Mouse (Mus musculus) forebrain, embryonic 10.5 days (tissue): ENCODE measurements at regions not wholly inside any gene's neighbourhood (a gene's known extent, or its start where the extent isn't known, plus 50 kb on each side); places are given as distances from the start of the nearest gene placed in this dataset.
"Not testable (repeated sequence)": the region's sequence is repeated elsewhere in the genome, so short reads cannot be mapped to it uniquely, and the experiment has no call there.

Experiments
- DNase-seq: peaks from one replicate; pipeline ENCODE4 v3.0.0-alpha.2; 2017; ENCODE audit warnings: low spot score; ENCODE audit errors: extremely low spot score
- H3K27ac ChIP-seq: fragments of 300-500 bp; sonication (generic); 2 replicates; pipeline ENCODE4 v1.5.1; 2016; ENCODE audit warnings: mild to moderate bottlenecking
- H3K27me3 ChIP-seq: fragments of 300-500 bp; sonication (generic); 2 replicates; pipeline ENCODE4 v1.6.1; 2016; ENCODE audit warnings: mild to moderate bottlenecking; ENCODE audit not compliant: poor library complexity, severe bottlenecking
- H3K36me3 ChIP-seq: fragments of 300-500 bp; sonication (generic); replicated peaks from 2 replicates; pipeline ENCODE4 v1.6.1; 2016; ENCODE audit warnings: mild to moderate bottlenecking, moderate library complexity
- H3K4me1 ChIP-seq: fragments of 300-500 bp; sonication (generic); 2 replicates; pipeline ENCODE4 v1.6.1; 2016
- H3K4me3 ChIP-seq: fragments of 300-500 bp; sonication (generic); 2 replicates; pipeline ENCODE4 v1.5.1; 2016; ENCODE audit warnings: mild to moderate bottlenecking, moderate library complexity
- H3K9me3 ChIP-seq: fragments of 300-500 bp; sonication (generic); 2 replicates; pipeline ENCODE4 v1.6.1; 2016; ENCODE audit warnings: mild to moderate bottlenecking, moderate library complexity
- WGBS: fragments of 180-500 bp; shearing (Covaris S2); methylation state at CpG from one replicate; pipeline ENCODE4 v1.1.7; 2016; 5-methylcytosine and 5-hydroxymethylcytosine counted together

DNA sequence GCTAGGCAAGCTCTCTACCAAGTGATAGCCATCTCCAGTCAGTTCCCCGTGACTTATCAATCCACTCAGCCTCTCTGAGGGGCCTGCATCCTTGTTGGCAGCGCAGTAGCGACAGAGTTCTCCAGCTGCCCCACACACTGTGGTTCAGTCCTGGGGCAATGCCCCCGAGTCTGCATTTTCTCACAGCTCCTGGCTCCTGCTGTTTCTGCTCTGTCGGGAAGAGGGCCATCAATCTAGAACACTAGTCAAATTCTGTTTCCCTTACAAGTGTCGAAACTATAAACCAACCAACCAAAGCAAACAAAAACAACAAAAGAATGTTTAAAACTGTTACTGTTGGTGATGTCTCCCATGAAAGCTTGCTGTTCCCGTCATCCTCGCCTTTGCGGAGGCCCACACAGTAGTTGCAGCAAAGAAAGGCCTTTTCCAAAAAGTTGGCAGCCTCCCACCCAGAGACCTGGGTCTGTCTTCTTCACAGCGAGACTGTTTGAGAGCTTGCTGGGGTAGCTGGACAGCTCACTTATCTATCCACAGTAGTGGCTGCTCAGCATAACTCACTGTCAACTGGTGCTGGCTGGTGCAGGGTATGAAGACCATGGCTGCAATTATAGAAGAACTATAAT is 201.9 kb upstream of the Prok2 start:
- DNase-seq = no peak
- Histone ChIP-seq H3K9me3 (no peaks in the 10 kb centered on the region), H3K4me3 (no peak overlapping the region), H3K27ac (no peak overlapping the region), H3K4me1 (peaks cover 6% of the 10 kb centered on the region), H3K36me3 (no peaks in the 10 kb centered on the region), H3K27me3 (peaks cover 22% of the 10 kb centered on the region; the same call in 1 of the 2 replicates)
- WGBS = 87% methylated on average over 10 of the region's 10 CpGs

DNA sequence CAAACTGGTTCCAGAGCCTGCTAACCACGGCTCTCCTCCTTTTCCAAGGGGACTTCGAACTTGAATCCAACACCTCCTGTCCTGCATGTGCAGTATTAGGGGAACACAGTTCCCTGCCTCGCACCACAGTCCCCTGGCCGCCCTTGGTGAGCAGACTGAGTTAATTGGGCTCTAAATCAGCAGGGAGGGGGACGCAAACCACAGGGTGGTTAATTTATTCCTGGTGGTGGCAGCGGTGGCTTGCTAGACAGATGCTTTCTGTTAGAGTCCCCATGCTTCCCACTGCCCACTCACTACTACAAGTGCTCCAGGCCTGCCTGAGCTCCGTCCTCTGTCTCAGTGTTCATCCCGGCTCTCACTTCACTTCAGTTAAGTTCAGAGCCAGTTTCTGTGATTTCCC is 198.0 kb upstream of the Prok2 start:
- H3K4me3 ChIP-seq = no peak overlapping the region
- H3K27me3 ChIP-seq = peaks cover 45% of the 10 kb centered on the region; the same call in 1 of the 2 replicates
- WGBS = 47% methylated on average over 8 of the region's 8 CpGs
- H3K27ac ChIP-seq = no peak overlapping the region
- peaks cover 6% of the 10 kb centered on the region for H3K4me1 ChIP-seq
- no peak for DNase-seq
- H3K9me3 ChIP-seq = no peaks in the 10 kb centered on the region
- no peaks in the 10 kb centered on the region for H3K36me3 ChIP-seq

DNA sequence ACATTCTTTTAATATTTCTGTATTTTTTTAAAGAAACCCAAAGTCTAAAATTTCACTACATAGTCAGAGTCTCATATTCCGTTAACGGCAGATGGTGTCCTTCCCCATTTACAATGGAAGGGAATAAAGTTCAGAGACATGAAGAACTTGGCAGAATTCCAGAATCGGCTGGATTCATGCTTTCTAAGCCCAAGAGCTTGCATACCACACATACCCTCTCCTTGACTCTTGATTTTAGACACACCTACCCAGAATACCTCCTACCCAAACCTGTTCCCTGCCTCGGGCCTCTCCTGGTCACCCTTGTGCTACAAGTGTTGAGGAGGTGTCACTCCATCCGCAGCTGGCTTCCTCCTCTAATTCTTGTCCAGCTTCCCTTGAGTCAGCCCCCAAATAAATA is 195.8 kb upstream of the Prok2 start:
- no peaks in the 10 kb centered on the region for H3K36me3 ChIP-seq
- no peak for DNase-seq
- no peaks in the 10 kb centered on the region for H3K9me3 ChIP-seq
- no peak overlapping the region for H3K4me3 ChIP-seq
- H3K27me3 ChIP-seq = peaks cover 65% of the 10 kb centered on the region
- H3K4me1 ChIP-seq = peaks cover 9% of the 10 kb centered on the region
- H3K27ac ChIP-seq = no peak overlapping the region
- WGBS = 93% methylated on average over 5 of the region's 5 CpGs

DNA sequence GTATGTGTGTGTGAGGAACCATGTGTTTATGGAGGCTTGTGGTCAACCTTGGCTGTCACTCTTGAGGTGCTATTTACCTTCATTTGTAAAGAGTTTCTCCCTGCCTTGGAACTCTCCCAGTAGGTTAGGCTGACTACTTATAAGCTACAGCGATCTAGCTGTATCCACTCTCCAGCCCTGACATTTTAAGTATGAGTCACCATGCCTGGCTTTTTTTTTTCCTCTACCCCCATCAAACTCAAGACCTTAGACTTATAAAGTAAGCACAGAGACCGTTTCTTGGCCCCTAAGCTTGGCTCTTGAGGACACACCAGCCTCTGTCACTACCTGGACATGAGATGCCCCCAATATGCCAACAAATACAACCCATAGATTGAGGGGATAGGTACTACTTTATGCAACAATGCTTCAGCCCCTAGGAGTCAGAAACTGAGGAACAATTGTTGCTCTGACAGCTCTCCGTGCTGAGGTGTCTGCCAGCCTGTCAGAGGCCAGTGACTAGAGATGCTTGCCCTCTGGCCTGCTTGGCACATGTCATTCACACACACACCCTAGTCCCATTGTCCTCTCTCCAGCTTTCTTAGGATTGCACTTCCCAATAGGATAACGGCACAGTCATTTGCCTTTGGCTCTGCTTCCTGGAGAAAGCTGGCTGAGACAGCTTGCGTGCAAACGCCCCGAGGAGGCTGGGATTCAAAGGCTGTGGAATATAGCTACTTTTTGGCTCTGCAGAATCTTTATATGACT is 193.8 kb upstream of the Prok2 start:
- Histone ChIP-seq H3K9me3 (no peaks in the 10 kb centered on the region), H3K4me3 (no peak overlapping the region), H3K27ac (no peak overlapping the region), H3K36me3 (no peaks in the 10 kb centered on the region), H3K4me1 (peaks cover 16% of the 10 kb centered on the region), H3K27me3 (peaks cover 62% of the 10 kb centered on the region)
- DNase-seq = no peak
- 72% methylated on average over 7 of the region's 7 CpGs for WGBS

DNA sequence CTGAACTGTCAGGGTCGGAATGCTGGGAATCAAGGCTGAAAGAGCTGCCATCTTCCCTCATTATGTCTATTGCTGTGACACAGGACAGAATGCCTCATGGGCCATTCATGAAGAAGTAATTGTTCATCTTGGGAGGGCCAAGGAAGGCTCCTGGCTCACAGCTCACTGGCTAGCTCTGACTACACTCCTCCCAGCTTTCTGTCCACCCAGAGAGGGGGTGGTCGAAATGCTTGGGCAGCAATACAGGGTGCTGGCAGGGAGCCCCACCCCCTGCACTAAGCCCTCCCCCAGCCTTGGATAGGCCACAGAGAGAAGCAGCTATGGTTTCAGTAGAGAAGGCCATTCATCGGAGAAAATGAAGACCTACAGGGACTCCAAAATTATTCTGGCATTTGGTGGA is 192.2 kb upstream of the Prok2 start:
- Histone ChIP-seq H3K9me3 (no peaks in the 10 kb centered on the region), H3K27me3 (peaks cover 64% of the 10 kb centered on the region), H3K4me3 (no peak overlapping the region), H3K36me3 (no peaks in the 10 kb centered on the region), H3K4me1 (peaks cover 11% of the 10 kb centered on the region), H3K27ac (no peak overlapping the region)
- no peak for DNase-seq
- WGBS = 82% methylated on average over 3 of the region's 3 CpGs

DNA sequence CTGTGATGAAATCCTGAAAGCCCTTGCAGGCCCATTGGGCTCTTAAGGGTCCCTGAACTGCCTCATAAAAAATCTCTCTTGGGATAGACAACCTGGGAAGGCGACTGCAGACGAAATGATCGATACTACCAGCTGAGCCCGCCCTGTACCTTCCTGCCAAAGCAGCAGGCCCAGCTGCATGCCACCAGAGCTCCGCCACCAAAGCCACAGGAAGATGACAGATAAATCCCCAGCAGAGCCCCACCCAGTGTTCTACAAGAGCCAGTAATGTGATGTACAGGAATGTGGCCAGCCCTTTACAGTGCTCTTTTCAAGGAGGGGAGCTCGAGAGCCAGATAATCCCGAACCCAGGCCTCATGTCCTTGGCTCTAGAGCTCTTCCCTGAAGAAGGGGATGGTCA is 183.7 kb upstream of the Prok2 start:
- peaks cover 61% of the 10 kb centered on the region for H3K27me3 ChIP-seq
- 86% methylated on average over 7 of the region's 7 CpGs for WGBS
- no peaks in the 10 kb centered on the region for H3K36me3 ChIP-seq
- no peaks in the 10 kb centered on the region for H3K4me1 ChIP-seq
- no peak for DNase-seq
- H3K27ac ChIP-seq = no peak overlapping the region
- no peak overlapping the region for H3K4me3 ChIP-seq
- H3K9me3 ChIP-seq = no peaks in the 10 kb centered on the region

DNA sequence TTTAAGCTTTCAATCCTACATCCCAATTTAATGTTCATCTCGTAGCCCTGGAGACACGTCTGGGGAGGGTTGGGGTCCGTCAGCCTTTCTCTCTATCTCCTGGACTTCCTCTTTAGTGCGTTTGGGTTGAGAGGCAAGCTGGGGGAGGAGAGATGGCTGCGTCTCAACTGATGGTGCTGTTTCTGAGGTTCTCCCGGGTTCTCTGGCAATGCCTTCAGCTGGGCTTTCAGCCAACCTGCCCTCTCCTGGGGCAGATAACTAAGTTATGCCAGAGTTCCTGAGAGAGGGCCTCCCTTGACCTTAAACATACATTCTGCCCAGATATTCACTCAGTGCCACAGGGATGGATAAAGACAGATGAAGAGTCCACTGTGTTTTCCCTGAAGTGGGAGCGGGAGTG is 183.3 kb upstream of the Prok2 start:
- Histone ChIP-seq H3K4me1 (no peaks in the 10 kb centered on the region), H3K27ac (no peak overlapping the region), H3K27me3 (peaks cover 61% of the 10 kb centered on the region), H3K36me3 (no peaks in the 10 kb centered on the region), H3K9me3 (no peaks in the 10 kb centered on the region), H3K4me3 (no peak overlapping the region)
- WGBS = 83% methylated on average over 7 of the region's 7 CpGs
- DNase-seq = no peak

DNA sequence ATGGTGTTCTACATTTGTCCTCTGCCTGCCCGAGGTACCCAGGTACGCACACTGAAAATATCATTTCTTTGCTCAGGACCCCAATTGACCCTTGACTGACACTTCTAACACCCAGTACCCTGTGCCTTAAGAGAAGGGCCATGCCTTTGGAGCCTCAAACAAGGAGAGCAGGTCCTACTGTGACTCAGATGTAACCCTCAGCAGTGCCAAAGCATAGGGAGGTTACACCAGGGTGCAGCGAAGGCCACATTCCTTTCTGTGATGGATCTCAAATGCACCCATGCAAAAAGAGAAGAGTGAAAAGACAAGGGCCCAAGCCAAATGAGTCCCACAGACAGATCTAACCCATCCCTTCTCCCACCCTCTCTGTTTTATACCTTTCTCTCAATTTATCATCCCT is 181.9 kb upstream of the Prok2 start:
- H3K9me3 ChIP-seq = no peaks in the 10 kb centered on the region

DNA sequence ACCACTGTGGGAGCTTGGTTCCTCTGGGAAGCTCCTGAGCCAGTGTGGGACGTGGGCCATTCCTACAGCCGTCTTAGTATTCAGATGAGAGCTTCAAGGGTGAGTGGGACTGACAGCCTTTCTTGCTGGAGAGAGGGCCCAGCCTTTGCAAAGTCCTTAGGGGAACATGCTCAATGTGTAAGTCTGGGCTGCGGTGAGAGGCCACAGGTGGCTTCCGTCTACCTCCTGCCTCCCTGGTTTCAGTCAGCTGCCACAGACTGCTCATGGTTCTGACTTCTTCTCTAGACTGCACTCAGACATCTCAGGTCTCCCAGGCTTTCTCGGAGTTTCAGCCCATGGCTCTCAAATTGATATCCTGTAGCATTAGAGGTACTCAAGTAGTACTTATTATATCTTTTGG is 179.0 kb upstream of the Prok2 start:
- Histone ChIP-seq H3K27ac (no peak overlapping the region), H3K27me3 (peaks cover 66% of the 10 kb centered on the region), H3K4me1 (no peaks in the 10 kb centered on the region), H3K9me3 (no peaks in the 10 kb centered on the region), H3K36me3 (no peaks in the 10 kb centered on the region), H3K4me3 (no peak overlapping the region)
- 93% methylated on average over 5 of the region's 5 CpGs for WGBS
- no peak for DNase-seq

More for the DNA sequence above, 181.9 kb upstream of the Prok2 start:
- peaks cover 59% of the 10 kb centered on the region for H3K27me3 ChIP-seq
- H3K36me3 ChIP-seq = no peaks in the 10 kb centered on the region
- H3K4me3 ChIP-seq = no peak overlapping the region
- no peaks in the 10 kb centered on the region for H3K4me1 ChIP-seq
- no peak for DNase-seq
- 91% methylated on average over 3 of the region's 3 CpGs for WGBS
- H3K27ac ChIP-seq = no peak overlapping the region

DNA sequence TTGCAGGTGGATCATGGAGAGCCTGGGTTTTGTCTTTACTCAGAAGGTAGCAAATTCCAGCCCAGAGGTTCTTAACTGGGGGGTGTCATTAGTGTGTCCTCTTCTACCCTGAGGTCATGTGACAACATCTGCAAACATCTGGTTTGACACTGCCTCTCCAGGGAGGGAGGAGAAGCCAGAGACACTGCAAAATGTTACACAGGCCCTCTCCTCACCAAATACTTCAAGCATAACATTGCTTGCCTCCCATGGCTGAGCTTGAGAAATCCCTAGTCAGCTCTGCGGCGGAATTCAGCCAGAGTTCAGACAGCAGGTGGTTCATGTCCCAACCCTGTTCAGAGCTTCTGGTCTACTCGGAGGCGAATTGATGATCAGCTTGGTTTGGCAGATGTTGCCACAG is 178.4 kb upstream of the Prok2 start:
- H3K27me3 ChIP-seq = peaks cover 66% of the 10 kb centered on the region
- no peaks in the 10 kb centered on the region for H3K9me3 ChIP-seq
- no peaks in the 10 kb centered on the region for H3K36me3 ChIP-seq
- no peak overlapping the region for H3K27ac ChIP-seq
- DNase-seq = no peak
- H3K4me1 ChIP-seq = no peaks in the 10 kb centered on the region
- 88% methylated on average over 4 of the region's 4 CpGs for WGBS
- H3K4me3 ChIP-seq = no peak overlapping the region

DNA sequence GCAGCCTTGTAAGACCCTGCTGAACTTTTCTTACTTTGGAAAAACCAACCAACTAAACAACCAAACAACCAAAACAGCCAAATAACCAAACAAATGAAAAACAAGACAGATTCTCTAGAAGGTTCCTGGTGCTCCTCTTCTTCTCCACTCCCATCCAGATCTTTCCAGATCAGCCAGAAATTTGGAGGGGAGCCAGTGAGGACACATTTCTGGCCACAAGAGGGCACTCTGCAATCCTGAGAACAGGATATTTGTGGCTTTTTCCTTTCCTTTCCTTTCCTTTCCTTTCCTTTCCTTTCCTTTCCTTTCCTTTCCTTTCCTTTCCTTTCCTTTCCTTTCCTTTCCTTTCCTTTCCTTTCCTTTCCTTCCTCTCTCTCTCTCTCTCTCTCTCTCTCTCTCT is 177.9 kb upstream of the Prok2 start:
- not testable (repeated sequence) for H3K36me3 ChIP-seq, DNase-seq, H3K9me3 ChIP-seq, H3K4me1 ChIP-seq, H3K27ac ChIP-seq, H3K4me3 ChIP-seq
- H3K27me3 ChIP-seq = peaks cover 69% of the 10 kb centered on the region

DNA sequence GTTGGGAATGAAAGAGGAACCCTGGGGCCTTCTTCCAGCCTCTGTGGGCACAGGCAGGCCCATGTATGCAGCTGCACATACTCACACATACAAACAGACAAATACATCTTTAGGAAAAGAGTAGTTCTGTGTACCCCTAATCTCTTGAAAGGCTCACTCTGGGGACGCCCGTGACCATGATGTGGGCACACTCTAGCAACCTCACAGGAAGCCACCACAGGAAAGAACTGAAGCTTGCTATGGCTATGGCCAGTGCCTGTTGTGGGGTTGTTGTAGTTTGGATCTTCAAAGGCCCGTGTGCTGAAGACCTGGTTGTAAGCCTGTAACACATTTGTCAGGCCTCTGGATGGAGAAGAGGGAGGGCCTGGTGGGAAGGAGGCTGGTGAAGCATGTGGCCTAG is 175.4 kb upstream of the Prok2 start:
- Histone ChIP-seq H3K9me3 (no peaks in the 10 kb centered on the region), H3K4me3 (no peak overlapping the region), H3K27me3 (peaks cover 64% of the 10 kb centered on the region), H3K27ac (no peak overlapping the region), H3K4me1 (peaks cover 5% of the 10 kb centered on the region; the same call in 1 of the 2 replicates), H3K36me3 (no peaks in the 10 kb centered on the region)
- DNase-seq = no peak
- 87% methylated on average over 3 of the region's 3 CpGs for WGBS

DNA sequence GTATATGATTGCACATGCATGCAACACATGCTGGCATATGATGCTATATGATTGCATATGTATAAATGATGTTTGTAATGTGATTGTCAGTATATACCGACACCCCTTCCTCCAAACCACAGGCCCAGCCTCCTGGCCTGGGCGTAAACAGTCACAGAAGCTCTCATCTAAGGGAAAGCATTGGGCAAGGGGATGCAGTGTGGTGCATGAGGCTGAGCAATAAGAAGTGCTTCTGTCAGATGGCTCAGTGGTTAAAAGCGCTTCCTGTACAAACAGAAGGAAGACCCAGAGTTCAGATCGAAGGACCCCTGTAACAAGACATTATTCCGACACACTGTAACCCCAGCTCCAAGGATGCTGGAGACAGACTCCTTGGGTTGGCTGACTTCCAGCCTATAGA is 175.0 kb upstream of the Prok2 start:
- Histone ChIP-seq H3K9me3 (no peaks in the 10 kb centered on the region), H3K27me3 (peaks cover 67% of the 10 kb centered on the region), H3K27ac (no peak overlapping the region), H3K36me3 (no peaks in the 10 kb centered on the region), H3K4me3 (no peak overlapping the region), H3K4me1 (peaks cover 5% of the 10 kb centered on the region; the same call in 1 of the 2 replicates)
- WGBS = 93% methylated on average over 5 of the region's 5 CpGs
- DNase-seq = no peak
